Mouse (Mus musculus): ENCODE results near the gene Ambra1. TPM values are rescaled to one million over a fixed set of nuclear protein-coding genes. Genes with fewer than 3 reads are reported as not detected.
A peak's percentile ranks its signal among the peaks of the same experiment; 100 is the strongest.

The Ambra1 gene
- polyA plus RNA-seq, 1 experiment, result 45.3 TPM

GRCm38 (mm10) chr2:91922586-91923414 lies 192.9 kb downstream of the Ambra1 start:
- DNase-seq (ENCODE audit: low read depth), result no peak
- no peak for TF ChIP-seq POLR2A (IDR thresholded peaks at IDR 0.05; ENCODE audit: borderline replicate concordance, extremely low read depth, insufficient read depth, insufficient read length, poor library complexity, severe bottlenecking)
- no peak for TF ChIP-seq CTCF (IDR thresholded peaks at IDR 0.05; ENCODE audit: borderline replicate concordance, extremely low read depth, insufficient read depth, insufficient read length)

GRCm38 (mm10) chr2:91923415-91924337 lies 193.7 kb downstream of the Ambra1 start:
- TF ChIP-seq CTCF (IDR thresholded peaks at IDR 0.05; ENCODE audit: borderline replicate concordance, extremely low read depth, insufficient read depth, insufficient read length) (peak; percentile 80), POLR2A (IDR thresholded peaks at IDR 0.05; ENCODE audit: borderline replicate concordance, extremely low read depth, insufficient read depth, insufficient read length, poor library complexity, severe bottlenecking) (no peak)

GRCm38 (mm10) chr2:91924726-91925125 lies 194.8 kb downstream of the Ambra1 start:
- no peak for TF ChIP-seq CTCF (IDR thresholded peaks at IDR 0.05; ENCODE audit: borderline replicate concordance, extremely low read depth, insufficient read depth, insufficient read length)
- no peak for TF ChIP-seq POLR2A (IDR thresholded peaks at IDR 0.05; ENCODE audit: borderline replicate concordance, extremely low read depth, insufficient read depth, insufficient read length, poor library complexity, severe bottlenecking)
- no peak for DNase-seq (ENCODE audit: low read depth)

More at GRCm38 (mm10) chr2:91923415-91924337, 193.7 kb downstream of the Ambra1 start:
- peak; percentile 84 for DNase-seq (ENCODE audit: low read depth)

GRCm38 (mm10) chr2:91925442-91925841 lies 195.5 kb downstream of the Ambra1 start:
- DNase-seq (ENCODE audit: low read depth), result peak; percentile 12
- no peak for TF ChIP-seq CTCF (IDR thresholded peaks at IDR 0.05; ENCODE audit: borderline replicate concordance, extremely low read depth, insufficient read depth, insufficient read length)

GRCm38 (mm10) chr2:91926949-91927348 lies 197.0 kb downstream of the Ambra1 start, which contains the start of gene Chrm4:
Chrm4 (plus strand) TSS chr2:91927249.
- TF ChIP-seq POLR2A (IDR thresholded peaks at IDR 0.05; ENCODE audit: borderline replicate concordance, extremely low read depth, insufficient read depth, insufficient read length, poor library complexity, severe bottlenecking) (no peak), CTCF (IDR thresholded peaks at IDR 0.05; ENCODE audit: borderline replicate concordance, extremely low read depth, insufficient read depth, insufficient read length) (no peak)
- no peak for DNase-seq (ENCODE audit: low read depth)

- TF ChIP-seq POLR2A (IDR thresholded peaks at IDR 0.05; ENCODE audit: borderline replicate concordance, extremely low read depth, insufficient read depth, insufficient read length, poor library complexity, severe bottlenecking), result no peak
- peak; percentile 63 for TF ChIP-seq CTCF (IDR thresholded peaks at IDR 0.05; ENCODE audit: borderline replicate concordance, extremely low read depth, insufficient read depth, insufficient read length)
Measured at GRCm38 (mm10) chr2:91927826-91928533, 198.0 kb downstream of the Ambra1 start.

GRCm38 (mm10) chr2:91928534-91929350 lies 198.8 kb downstream of the Ambra1 start:
- TF ChIP-seq POLR2A (IDR thresholded peaks at IDR 0.05; ENCODE audit: borderline replicate concordance, extremely low read depth, insufficient read depth, insufficient read length, poor library complexity, severe bottlenecking), result no peak
- DNase-seq (ENCODE audit: low read depth), result no peak

More at GRCm38 (mm10) chr2:91927826-91928533, 198.0 kb downstream of the Ambra1 start:
- peak; percentile 64 for DNase-seq (ENCODE audit: low read depth)

- no peak for DNase-seq (ENCODE audit: low read depth)
- TF ChIP-seq CTCF (IDR thresholded peaks at IDR 0.05; ENCODE audit: borderline replicate concordance, extremely low read depth, insufficient read depth, insufficient read length) (no peak), POLR2A (IDR thresholded peaks at IDR 0.05; ENCODE audit: borderline replicate concordance, extremely low read depth, insufficient read depth, insufficient read length, poor library complexity, severe bottlenecking) (no peak)
Measured at GRCm38 (mm10) chr2:91929455-91929854, 199.5 kb downstream of the Ambra1 start.

GRCm38 (mm10) chr2:91929936-91930335 lies 200.0 kb downstream of the Ambra1 start:
- peak; percentile 89 for DNase-seq (ENCODE audit: low read depth)
- peak; percentile 82 for TF ChIP-seq CTCF (IDR thresholded peaks at IDR 0.05; ENCODE audit: borderline replicate concordance, extremely low read depth, insufficient read depth, insufficient read length)
- no peak for TF ChIP-seq POLR2A (IDR thresholded peaks at IDR 0.05; ENCODE audit: borderline replicate concordance, extremely low read depth, insufficient read depth, insufficient read length, poor library complexity, severe bottlenecking)

- no peak for TF ChIP-seq POLR2A (IDR thresholded peaks at IDR 0.05; ENCODE audit: borderline replicate concordance, extremely low read depth, insufficient read depth, insufficient read length, poor library complexity, severe bottlenecking)
- TF ChIP-seq CTCF (IDR thresholded peaks at IDR 0.05; ENCODE audit: borderline replicate concordance, extremely low read depth, insufficient read depth, insufficient read length), result no peak
- DNase-seq (ENCODE audit: low read depth), result peak; percentile 56
Measured at GRCm38 (mm10) chr2:91930761-91931291, 200.9 kb downstream of the Ambra1 start.
